Mouse (Mus musculus): ENCODE measurements at regions not wholly inside any gene's neighbourhood (a gene's known extent, or its start where the extent isn't known, plus 50 kb on each side); places are given as distances from the start of the nearest gene placed in this dataset.

GRCm38 (mm10) chr9:112811946-112812345 is 576.2 kb upstream of the Arpp21 start:
- no peak for DNase-seq (ENCODE audit: extremely low spot score in 1 of 2, low spot score in 1 of 2)

- no peak for DNase-seq (ENCODE audit: extremely low spot score in 1 of 2, low spot score in 1 of 2)
Observed at GRCm38 (mm10) chr9:112799583-112800220, 564.0 kb upstream of the Arpp21 start.

GRCm38 (mm10) chr9:112793537-112793936 is 557.8 kb upstream of the Arpp21 start:
- DNase-seq (ENCODE audit: extremely low spot score in 1 of 2, low spot score in 1 of 2), result no peak

- no peak for DNase-seq (ENCODE audit: extremely low spot score in 1 of 2, low spot score in 1 of 2)
Observed at GRCm38 (mm10) chr9:112771981-112772380, 536.2 kb upstream of the Arpp21 start.

- no peak for DNase-seq (ENCODE audit: extremely low spot score in 1 of 2, low spot score in 1 of 2)
Observed at GRCm38 (mm10) chr9:112744616-112745015, 508.9 kb upstream of the Arpp21 start.

- no peak for DNase-seq (ENCODE audit: extremely low spot score in 1 of 2, low spot score in 1 of 2)
Observed at GRCm38 (mm10) chr9:112743871-112744590, 508.3 kb upstream of the Arpp21 start.

- DNase-seq (ENCODE audit: extremely low spot score in 1 of 2, low spot score in 1 of 2), result no peak
Observed at GRCm38 (mm10) chr9:112735761-112736160, 500.0 kb upstream of the Arpp21 start.

- DNase-seq (ENCODE audit: extremely low spot score in 1 of 2, low spot score in 1 of 2), result no peak
Observed at GRCm38 (mm10) chr9:112725523-112725922, 489.8 kb upstream of the Arpp21 start.

GRCm38 (mm10) chr9:112725103-112725502 is 489.4 kb upstream of the Arpp21 start:
- no peak for DNase-seq (ENCODE audit: extremely low spot score in 1 of 2, low spot score in 1 of 2)

GRCm38 (mm10) chr9:112723346-112723745 is 487.6 kb upstream of the Arpp21 start:
- DNase-seq (ENCODE audit: extremely low spot score in 1 of 2, low spot score in 1 of 2), result no peak

GRCm38 (mm10) chr9:112722501-112722900 is 486.8 kb upstream of the Arpp21 start:
- DNase-seq (ENCODE audit: extremely low spot score in 1 of 2, low spot score in 1 of 2), result no peak

- no peak for DNase-seq (ENCODE audit: extremely low spot score in 1 of 2, low spot score in 1 of 2)
Observed at GRCm38 (mm10) chr9:112715197-112715762, 479.5 kb upstream of the Arpp21 start.

- no peak for DNase-seq (ENCODE audit: extremely low spot score in 1 of 2, low spot score in 1 of 2)
Observed at GRCm38 (mm10) chr9:112678866-112679265, 443.1 kb upstream of the Arpp21 start.

- no peak for DNase-seq (ENCODE audit: extremely low spot score in 1 of 2, low spot score in 1 of 2)
Observed at GRCm38 (mm10) chr9:112675232-112675631, 439.5 kb upstream of the Arpp21 start.
